Mouse (Mus musculus): Measurements from ENCODE around the gene Ptms.

DNA sequence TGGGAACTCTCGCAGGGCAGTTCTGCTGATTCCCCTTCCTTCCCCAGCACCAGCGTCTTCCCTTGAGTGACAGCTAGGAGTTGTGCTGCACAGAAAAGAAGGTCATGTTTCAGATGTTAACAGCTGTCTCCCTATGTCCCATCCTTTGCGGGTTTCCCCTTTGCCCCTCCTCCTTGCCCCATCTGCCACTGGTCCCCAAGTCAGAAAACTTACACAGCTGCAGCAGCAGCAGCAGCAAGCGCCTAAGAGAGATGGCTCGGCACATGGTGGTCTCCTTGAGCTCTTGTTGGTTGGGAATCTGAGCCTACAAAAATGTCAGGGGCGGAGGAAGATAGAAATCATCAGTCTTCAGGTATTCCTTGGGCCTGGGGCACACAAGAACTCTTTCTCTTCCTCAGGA is 40.5 kb downstream of the Ptms start:
- TF ChIP-seq GATA1 (IDR thresholded peaks at IDR 0.05; ENCODE audit: low read length) (no peak), TAL1 (IDR thresholded peaks at IDR 0.05; ENCODE audit: low read length) (no peak)
